Mouse (Mus musculus): Measurements from ENCODE around the gene Arvcf.
A peak's percentile ranks its signal among the peaks of the same experiment; 100 is the strongest.

GRCm38 (mm10) chr16:18443385-18443841 is 95.4 kb downstream of the Arvcf start:
- peak; percentile 94 for TF ChIP-seq CTCF (IDR thresholded peaks at IDR 0.05; ENCODE audit: control insufficient read depth, insufficient read depth, insufficient read length)
- no peak for TF ChIP-seq CEBPB (IDR thresholded peaks at IDR 0.05; ENCODE audit: low read depth)
- no peak for TF ChIP-seq MAX (IDR thresholded peaks at IDR 0.05)
- TF ChIP-seq MYOG (IDR thresholded peaks at IDR 0.05; ENCODE audit: control insufficient read depth, extremely low read depth, insufficient read length), result no peak
- TF ChIP-seq USF1 (IDR thresholded peaks at IDR 0.05; ENCODE audit: low read depth), result no peak

Data from C2C12 (cell line).